Mouse (Mus musculus) cerebellum, adult 2 months (tissue): ENCODE measurements around the gene Oxa1l. TPM values are rescaled to one million over a fixed set of nuclear protein-coding genes. Genes with fewer than 3 reads are reported as not detected.

Experiments used
- DNase-seq, 2 experiments: peaks; one replicate each; pipeline ENCODE4 v3.0.0; 2021
- H3K27ac ChIP-seq: fragments of 200-500 bp; 2 replicates; pipeline ENCODE4 v1.5.1; 2012; ENCODE audit warnings: low read length, control low read depth, inconsistent platforms; ENCODE audit not compliant: insufficient read depth
- H3K27me3 ChIP-seq: fragments of 200-500 bp; 2 replicates; pipeline ENCODE4 v1.6.1; 2012; ENCODE audit warnings: inconsistent platforms, mild to moderate bottlenecking, low read length, moderate library complexity; ENCODE audit not compliant: control insufficient read depth, insufficient read depth
- H3K4me1 ChIP-seq: fragments of 200-500 bp; 2 replicates; pipeline ENCODE4 v1.6.1; 2011; ENCODE audit warnings: low read length; ENCODE audit not compliant: control insufficient read depth, insufficient read depth
- H3K4me3 ChIP-seq: fragments of 200-500 bp; replicated peaks from 2 replicates; pipeline ENCODE3; 2011; ENCODE audit warnings: mild to moderate bottlenecking, low read depth, low read length, control low read depth; ENCODE audit not compliant: insufficient read depth
- CTCF ChIP-seq: fragments of 200-500 bp; IDR thresholded peaks from 2 replicates; pipeline ENCODE4 v1.5.1; 2011; ENCODE audit warnings: low read depth, mild to moderate bottlenecking, control low read depth, low read length, moderate library complexity, borderline replicate concordance; ENCODE audit not compliant: insufficient read depth
- POLR2A ChIP-seq: fragments of 200-500 bp; IDR thresholded peaks from 2 replicates; pipeline ENCODE4 v1.6.1; 2011; ENCODE audit warnings: low read length, control low read depth, borderline replicate concordance; ENCODE audit not compliant: insufficient read depth
- WGBS: fragments of 180-500 bp; shearing (Covaris S2); methylation state at CpG from one replicate; pipeline ENCODE4 v1.1.7; 2018; 5-methylcytosine and 5-hydroxymethylcytosine counted together
- polyA plus RNA-seq: library from polyadenylated mRNA; depleted of rRNA; stranded (reverse); fragments of >200 nt; gene quantifications from 2 replicates; pipeline ENCODE4 v1.2.3, GENCODE M21; 2012

Oxa1l gene
- polyA plus RNA-seq, 1 experiment: 87.4 TPM

DNA sequence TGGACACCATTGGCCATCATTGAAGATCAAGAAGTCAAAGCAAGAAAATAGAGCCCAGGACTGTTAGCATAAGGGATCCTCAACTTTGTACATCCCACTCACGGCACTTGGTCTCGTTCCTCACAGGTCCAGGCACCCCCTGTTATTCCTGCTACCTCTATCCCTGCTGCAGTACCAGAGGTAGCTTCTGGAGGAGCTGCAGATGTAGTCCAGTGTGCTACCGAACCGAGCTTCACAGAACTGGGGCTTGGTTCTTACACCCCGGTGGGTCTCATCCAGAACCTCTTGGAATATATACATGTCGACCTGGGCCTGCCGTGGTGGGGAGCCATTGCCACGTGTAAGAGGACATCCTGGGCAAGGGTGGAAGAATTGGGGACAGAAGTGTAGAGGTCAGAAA, 2.5 kb downstream of the Oxa1l start:
- no peak overlapping the region for H3K4me3 ChIP-seq
- H3K27ac ChIP-seq: no peak overlapping the region
- no peaks in the 10 kb centered on the region for H3K27me3 ChIP-seq
- no peak for DNase-seq
- WGBS: 93% methylated on average over 8 of the region's 8 CpGs
- H3K4me1 ChIP-seq: peaks cover 2% of the 10 kb centered on the region; the same call in 1 of the 2 replicates
- TF ChIP-seq POLR2A (no peak), CTCF (no peak)

DNA sequence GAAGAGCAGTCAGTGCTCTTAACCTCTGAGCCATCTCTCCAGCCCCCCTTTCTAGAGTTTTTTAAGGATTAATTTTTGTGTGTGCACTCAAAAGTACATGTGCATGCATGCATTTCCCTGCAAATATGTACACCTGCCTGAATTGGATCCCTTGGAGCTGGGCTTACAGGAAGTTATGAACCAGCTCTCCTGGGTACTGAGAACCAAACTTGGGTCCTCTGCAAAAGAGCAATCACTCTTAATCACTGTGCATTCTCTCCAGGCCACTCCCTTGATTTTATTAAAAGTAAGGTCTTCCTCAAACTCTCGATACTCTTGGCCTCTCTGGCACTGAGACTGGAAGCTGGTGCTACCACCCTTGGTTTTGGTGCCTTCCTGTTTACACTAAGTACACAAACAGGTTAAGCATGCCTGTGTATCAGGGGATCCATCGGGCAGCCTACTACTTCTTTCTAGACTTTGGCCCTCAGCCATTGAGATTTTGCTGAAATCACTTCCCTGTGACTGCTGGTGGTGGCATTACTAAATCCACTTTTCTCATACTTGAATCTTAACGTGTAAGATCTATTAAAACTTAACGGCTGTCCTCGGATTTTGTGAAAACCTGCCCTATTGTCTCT, 4.5 kb downstream of the Oxa1l start:
- no peak for DNase-seq
- TF ChIP-seq POLR2A (no peak), CTCF (no peak)
- H3K4me1 ChIP-seq: peaks cover 2% of the 10 kb centered on the region; the same call in 1 of the 2 replicates
- no peak overlapping the region for H3K4me3 ChIP-seq
- 84% methylated on average over 5 of the region's 5 CpGs for WGBS
- no peak overlapping the region for H3K27ac ChIP-seq
- H3K27me3 ChIP-seq: no peaks in the 10 kb centered on the region

DNA sequence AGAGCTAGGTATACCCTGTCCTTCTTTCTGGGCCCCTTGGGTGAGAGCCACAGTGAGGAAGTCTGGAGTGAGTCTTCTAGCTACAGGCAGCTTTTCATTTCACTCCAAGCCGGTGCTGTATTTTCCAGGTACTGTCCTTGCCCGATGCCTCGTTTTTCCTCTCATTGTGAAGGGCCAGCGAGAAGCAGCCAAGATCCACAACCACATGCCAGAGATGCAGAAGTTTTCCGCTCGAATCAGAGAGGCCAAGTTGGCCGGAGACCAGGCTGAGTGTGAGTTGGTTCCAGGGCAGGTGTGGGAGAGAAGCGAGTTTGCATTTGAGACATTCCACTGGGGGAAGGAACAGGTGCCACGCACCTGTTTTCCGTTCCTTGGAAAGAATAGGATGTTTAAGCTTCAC, 5.9 kb downstream of the Oxa1l start:
- WGBS: 55% methylated on average over 10 of the region's 10 CpGs
- no peak overlapping the region for H3K4me3 ChIP-seq
- peaks cover 2% of the 10 kb centered on the region; the same call in 1 of the 2 replicates for H3K4me1 ChIP-seq
- H3K27me3 ChIP-seq: no peaks in the 10 kb centered on the region
- H3K27ac ChIP-seq: no peak overlapping the region
- TF ChIP-seq POLR2A (no peak), CTCF (no peak)
- no peak for DNase-seq

DNA sequence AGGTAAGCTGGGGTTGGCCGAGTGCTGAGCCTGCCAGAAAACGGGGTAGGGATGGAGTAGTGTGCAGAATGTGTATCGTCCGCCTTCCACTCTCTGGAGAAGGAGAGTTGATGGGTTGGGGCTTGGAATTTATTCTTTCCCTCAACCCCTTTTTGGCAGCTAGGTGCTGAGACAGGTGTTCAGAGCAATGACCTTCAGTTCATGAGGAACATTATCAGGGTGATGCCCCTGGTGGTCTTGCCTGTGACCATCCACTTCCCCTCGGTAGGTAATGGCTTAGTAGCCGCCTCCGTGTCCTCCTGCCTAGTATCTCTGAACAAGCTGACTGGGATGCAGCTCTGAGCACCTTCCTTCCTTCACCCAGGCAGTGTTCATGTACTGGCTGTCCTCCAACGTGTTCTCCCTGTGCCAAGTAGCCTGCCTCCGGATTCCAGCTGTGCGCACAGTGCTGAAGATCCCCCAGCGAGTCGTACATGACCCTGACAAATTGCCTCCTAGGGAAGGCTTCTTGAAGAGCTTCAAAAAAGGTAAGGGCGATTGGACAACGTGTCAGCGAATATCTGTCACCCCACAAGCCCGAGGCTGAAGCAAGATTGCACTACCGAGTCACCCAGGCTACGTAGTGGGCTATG, 6.9 kb downstream of the Oxa1l start:
- Histone ChIP-seq H3K27me3 (no peaks in the 10 kb centered on the region), H3K4me3 (no peak overlapping the region), H3K4me1 (peaks cover under 1% of the 10 kb centered on the region; the same call in 1 of the 2 replicates), H3K27ac (no peak overlapping the region)
- DNase-seq: no peak
- TF ChIP-seq POLR2A (no peak), CTCF (no peak)
- 60% methylated on average over 18 of the region's 18 CpGs for WGBS

DNA sequence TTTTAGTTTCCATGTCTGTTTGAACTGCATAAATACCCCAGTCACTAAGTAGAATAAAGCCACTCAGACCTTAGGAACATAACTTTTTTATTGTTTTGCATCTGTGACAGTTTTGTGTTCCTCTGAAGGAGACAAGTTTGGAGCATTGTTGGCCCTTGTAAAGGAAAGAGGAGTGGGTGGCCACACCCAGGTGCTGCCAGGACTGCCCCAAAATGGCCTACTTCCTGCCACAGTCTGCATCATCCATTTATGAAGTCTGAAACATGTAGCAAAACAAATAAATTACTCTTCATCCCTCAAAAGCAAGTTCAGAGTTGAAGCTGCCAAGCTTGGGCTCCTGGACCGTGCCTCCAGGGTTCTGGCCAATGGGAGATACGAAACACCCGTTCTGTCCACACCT, 8.7 kb downstream of the Oxa1l start:
- 91% methylated on average over 3 of the region's 3 CpGs for WGBS
- no peak for DNase-seq
- Histone ChIP-seq H3K27ac (no peak overlapping the region), H3K27me3 (no peaks in the 10 kb centered on the region), H3K4me3 (no peak overlapping the region), H3K4me1 (no peaks in the 10 kb centered on the region)
- TF ChIP-seq POLR2A (no peak), CTCF (no peak)

DNA sequence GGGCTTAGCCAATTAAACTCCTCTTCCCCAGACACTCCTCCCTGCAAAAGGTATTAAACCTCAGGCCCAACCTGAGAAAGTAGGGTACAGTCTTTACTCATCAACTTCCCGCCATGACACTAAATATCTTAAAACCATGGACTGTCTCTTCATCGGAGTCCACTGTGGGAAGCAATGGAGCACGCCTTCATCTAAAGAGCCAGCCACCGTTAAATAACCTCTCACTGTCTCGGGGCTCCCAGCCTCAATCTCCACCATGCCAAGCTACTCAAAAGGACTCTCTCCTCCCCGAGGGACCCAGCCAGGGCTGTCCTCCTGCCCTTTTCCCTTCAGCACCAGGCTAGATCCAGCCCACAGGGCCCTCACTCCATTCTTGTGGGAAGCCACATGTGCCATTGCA, 10.0 kb downstream of the Oxa1l start:
- Histone ChIP-seq H3K4me1 (no peaks in the 10 kb centered on the region), H3K27ac (no peak overlapping the region), H3K4me3 (no peak overlapping the region), H3K27me3 (no peaks in the 10 kb centered on the region)
- DNase-seq: no peak
- TF ChIP-seq POLR2A: no peak
- no peak for TF ChIP-seq CTCF
- 90% methylated on average over 6 of the region's 6 CpGs for WGBS

DNA sequence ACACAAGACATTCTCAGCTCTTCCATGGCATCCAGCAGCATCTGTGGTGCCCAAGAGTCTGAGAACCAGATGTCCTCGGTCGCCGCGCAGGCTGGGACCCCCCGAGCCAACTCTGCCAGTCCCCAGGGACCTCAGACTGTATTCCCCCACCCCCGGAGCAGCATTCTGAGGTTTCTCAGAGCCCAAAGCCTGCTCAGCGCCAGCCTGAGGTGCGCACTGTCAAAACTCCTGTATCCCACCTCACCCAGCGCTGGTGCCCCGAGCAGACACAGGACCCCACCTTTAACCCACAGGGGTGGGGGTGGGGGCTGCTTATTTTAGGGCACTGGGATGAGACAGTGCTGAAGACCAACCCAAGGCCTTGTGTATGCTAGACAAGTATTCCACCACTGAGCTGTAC, 10.8 kb downstream of the Oxa1l start:
- Histone ChIP-seq H3K4me3 (no peak overlapping the region), H3K4me1 (no peaks in the 10 kb centered on the region), H3K27me3 (no peaks in the 10 kb centered on the region), H3K27ac (no peak overlapping the region)
- TF ChIP-seq CTCF (no peak), POLR2A (no peak)
- 66% methylated on average over 10 of the region's 10 CpGs for WGBS
- DNase-seq: no peak

DNA sequence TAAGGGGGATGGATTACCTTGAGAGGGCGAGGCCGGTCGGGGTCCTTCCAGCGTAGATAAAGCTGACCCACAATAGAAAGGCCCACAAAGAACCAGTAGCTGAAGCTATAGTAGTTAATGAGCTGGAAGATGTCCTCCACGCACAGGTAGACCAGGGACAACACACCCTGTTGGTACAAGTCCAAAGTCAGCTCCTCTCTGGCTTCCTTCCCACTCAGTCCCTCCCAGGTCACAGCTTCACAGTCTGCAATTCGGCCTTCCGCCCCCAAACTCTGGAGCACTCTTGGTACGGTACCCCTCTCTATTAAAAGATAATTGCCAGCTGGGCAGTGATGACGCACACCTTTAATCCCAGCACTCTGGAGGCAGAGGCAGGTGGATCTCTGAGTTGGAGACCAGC, 12.3 kb downstream of the Oxa1l start:
- H3K4me3 ChIP-seq: no peak overlapping the region
- no peak for DNase-seq
- no peak overlapping the region for H3K27ac ChIP-seq
- no peaks in the 10 kb centered on the region for H3K27me3 ChIP-seq
- TF ChIP-seq CTCF (no peak), POLR2A (no peak)
- no peaks in the 10 kb centered on the region for H3K4me1 ChIP-seq
- 86% methylated on average over 9 of the region's 9 CpGs for WGBS
